Mouse (Mus musculus): ENCODE measurements around the gene Tnks2.

GRCm38 (mm10) chr19:36922936-36923335 lies 88.9 kb downstream of the Tnks2 start:
- no peak for TF ChIP-seq POLR2A (IDR thresholded peaks at IDR 0.05; ENCODE audit: control insufficient read depth, low read depth, low read length)
- TF ChIP-seq CTCF (IDR thresholded peaks at IDR 0.05; ENCODE audit: control insufficient read depth, insufficient read depth, insufficient replicate concordance, low read depth, low read length) = no peak

All from testis, adult 2 months (tissue).